Mouse (Mus musculus) G1E (cell line): ENCODE results near the gene Shld2.

Source experiments
- CTCF ChIP-seq: IDR thresholded peaks from 2 replicates; pipeline ENCODE4 v1.5.1; 2012; ENCODE audit warnings: low read depth, low read length, inconsistent platforms, mixed read lengths
- GATA1 ChIP-seq: IDR thresholded peaks from 2 replicates; pipeline ENCODE4 v1.6.1; 2012; ENCODE audit warnings: borderline replicate concordance, low read length, inconsistent platforms, mixed read lengths
- POLR2AphosphoS5 ChIP-seq: IDR thresholded peaks from 2 replicates; pipeline ENCODE4 v1.6.1; 2012; ENCODE audit warnings: low read depth, low read length, inconsistent platforms; ENCODE audit not compliant: insufficient replicate concordance
- TAL1 ChIP-seq: conservative IDR thresholded peaks from 2 replicates; pipeline ENCODE4 v1.6.1; 2012; ENCODE audit warnings: low read depth, low read length, inconsistent platforms, mixed read lengths

DNA sequence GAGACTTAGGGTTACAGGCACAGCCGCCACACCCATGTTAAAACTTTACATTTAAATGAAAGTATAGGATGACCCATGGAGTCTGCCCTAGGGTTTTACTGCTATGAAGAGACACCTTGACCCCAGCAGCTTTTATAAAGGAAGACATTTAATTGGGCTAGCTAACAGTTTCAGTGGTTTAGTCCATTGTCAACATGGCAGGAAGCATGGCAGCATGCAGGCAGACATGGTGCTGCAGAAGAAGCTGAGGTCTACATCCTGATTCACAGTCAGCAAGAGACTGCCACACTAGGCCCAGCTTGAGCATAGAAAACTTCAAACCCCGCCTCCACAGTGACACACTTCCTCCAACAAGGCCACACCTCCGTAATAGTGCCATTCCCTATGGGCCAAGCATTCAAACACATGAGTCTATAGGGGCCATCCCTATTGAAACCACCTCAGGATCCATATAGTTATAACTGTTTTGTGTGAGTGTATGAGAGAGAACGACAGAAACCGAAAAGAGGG lies 13.3 kb upstream of the Shld2 start:
- TF ChIP-seq CTCF (no peak), POLR2AphosphoS5 (no peak), GATA1 (no peak), TAL1 (no peak)
